Mouse (Mus musculus): ENCODE results near the gene Cyp2f2.

Gene Cyp2f2

GRCm38 (mm10) chr7:27180036-27180435 is 60.3 kb downstream of the Cyp2f2 start:
- peak; percentile 62 for DNase-seq

- DNase-seq = peak; percentile 40
These were observed 61.4 kb downstream of the Cyp2f2 start, which contains the start of the genes Gm21983 and Mia for GRCm38 (mm10) chr7:27180837-27181695. TSS of gene Gm21983 (minus strand) at chr7:27181086. TSS of gene Mia (minus strand) at chr7:27181157.

DNA sequence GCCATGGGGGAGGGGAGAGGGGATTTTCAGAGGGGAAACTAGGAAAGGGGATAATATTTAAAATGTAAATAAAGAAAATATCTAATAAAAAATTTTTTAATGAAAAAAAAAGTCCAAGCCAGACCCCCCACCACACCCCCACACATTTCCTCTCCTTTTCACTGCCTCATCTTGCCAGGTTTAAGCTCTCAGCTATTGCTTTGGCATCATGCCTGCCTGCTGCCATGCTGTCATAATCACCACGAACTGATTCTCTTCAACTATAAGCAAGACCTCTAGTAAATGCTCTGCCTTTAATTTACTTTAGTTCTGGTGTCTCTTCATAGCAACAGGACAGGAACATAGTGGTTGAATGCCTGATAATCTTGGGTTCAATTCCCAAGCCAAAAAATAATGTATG is 62.8 kb downstream of the Cyp2f2 start:
- no peak for DNase-seq
